Mouse (Mus musculus) liver, embryonic 15.5 days (tissue): Measurements from ENCODE around the gene Olfr323. TPM values are rescaled to one million over a fixed set of nuclear protein-coding genes. Genes with fewer than 3 reads are reported as not detected.
A peak's percentile ranks its signal among the peaks of the same experiment; 100 is the strongest.

Experiments used
- ATAC-seq: fragments of 200-750 bp; cut with Nextera tagmentation; 2 replicates; pipeline ENCODE4 v1.8.0; 2017; ENCODE audit warnings: moderate number of reproducible peaks, mild to moderate bottlenecking, moderate library complexity; ENCODE audit not compliant: insufficient read depth
- H3K27ac ChIP-seq: fragments of 300-500 bp; sonication (generic); replicated peaks from 2 replicates; pipeline ENCODE4 v1.5.1; 2015; ENCODE audit warnings: mild to moderate bottlenecking, inconsistent platforms
- H3K27me3 ChIP-seq: fragments of 300-500 bp; sonication (generic); 2 replicates; pipeline ENCODE4 v1.6.1; 2015; ENCODE audit warnings: mild to moderate bottlenecking, inconsistent platforms
- H3K36me3 ChIP-seq: fragments of 300-500 bp; sonication (generic); replicated peaks from 2 replicates; pipeline ENCODE4 v1.6.1; 2015; ENCODE audit warnings: moderate library complexity, mild to moderate bottlenecking, inconsistent platforms
- H3K4me1 ChIP-seq: fragments of 300-500 bp; sonication (generic); replicated peaks from 2 replicates; pipeline ENCODE4 v1.6.1; 2015; ENCODE audit warnings: inconsistent platforms
- H3K4me2 ChIP-seq: fragments of 300-500 bp; sonication (generic); 2 replicates; pipeline ENCODE4 v1.6.1; 2015; ENCODE audit warnings: moderate library complexity, mild to moderate bottlenecking, inconsistent platforms
- H3K4me3 ChIP-seq: fragments of 300-500 bp; sonication (generic); replicated peaks from 2 replicates; pipeline ENCODE4 v1.5.1; 2015; ENCODE audit warnings: mild to moderate bottlenecking, inconsistent platforms
- H3K9ac ChIP-seq: fragments of 300-500 bp; sonication (generic); 2 replicates; pipeline ENCODE4 v1.6.1; 2015; ENCODE audit warnings: moderate library complexity, mild to moderate bottlenecking, inconsistent platforms
- H3K9me3 ChIP-seq: fragments of 300-500 bp; sonication (generic); replicated peaks from 2 replicates; pipeline ENCODE4 v1.6.1; 2016; ENCODE audit warnings: inconsistent platforms
- WGBS: fragments of 180-500 bp; shearing (Covaris S2); methylation state at CpG from one replicate; pipeline ENCODE4 v1.1.7; 2015; ENCODE audit warnings: mixed read lengths; ENCODE audit not compliant: insufficient replicate concordance; 5-methylcytosine and 5-hydroxymethylcytosine counted together
- polyA plus RNA-seq: library from polyadenylated mRNA; unstranded; fragments of >200 nt; fragmentation: Nextera tagmentation; extraction: Ambion mirVana; gene quantifications from 2 replicates; pipeline ENCODE4 v1.2.1, GENCODE M21; 2015

Gene Olfr323
- polyA plus RNA-seq: not detected in 2 replicates

DNA sequence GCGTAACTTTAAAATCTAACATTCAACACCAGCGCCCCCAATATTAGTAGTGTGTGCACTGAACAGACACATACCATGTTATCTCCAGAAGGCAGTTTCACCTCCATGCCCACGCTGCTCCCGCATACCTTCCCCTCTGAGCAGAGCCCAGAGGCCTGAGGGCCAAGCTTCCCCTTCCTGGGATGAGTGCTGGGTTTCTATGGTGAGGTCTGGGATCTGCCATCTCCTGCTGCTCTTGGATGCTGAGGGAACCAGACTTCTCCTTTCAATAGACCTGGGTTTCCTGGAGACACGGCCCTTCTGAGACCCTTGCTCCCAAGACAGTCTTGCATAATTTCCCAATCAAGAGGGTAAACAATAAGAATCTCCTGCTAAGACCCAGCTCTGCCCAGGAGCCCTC lies at the start of gene Olfr323:
Gene Olfr323 (minus strand): TSS at position 101 of the 400 bp plus-strand sequence.
- 52% methylated on average over 5 of the region's 5 CpGs for WGBS
- ATAC-seq: no peak

DNA sequence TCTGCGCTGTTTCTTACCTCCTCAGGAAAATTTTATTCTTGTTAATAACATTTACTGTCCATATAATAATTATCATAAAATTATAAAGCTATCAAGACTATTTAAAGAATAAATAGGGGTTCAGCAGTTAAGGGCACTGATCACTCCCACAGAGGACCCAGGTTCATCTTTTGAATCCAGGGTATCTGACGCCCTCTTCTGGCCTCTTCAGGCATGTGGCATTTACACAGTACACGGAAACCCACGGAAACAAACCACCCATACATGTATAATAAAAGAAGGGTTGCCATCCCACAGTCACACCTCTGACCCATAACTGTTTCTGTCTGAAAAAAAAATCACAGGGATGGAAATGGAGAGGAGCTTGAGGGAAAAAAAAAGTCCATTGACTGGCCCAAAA lies 41.5 kb upstream of the Olfr323 start:
- no peaks in the 10 kb centered on the region for H3K9me3 ChIP-seq
- H3K27ac ChIP-seq: no peak overlapping the region
- H3K27me3 ChIP-seq: no peaks in the 10 kb centered on the region
- no peak overlapping the region for H3K4me3 ChIP-seq
- 38% methylated on average over 4 of the region's 4 CpGs for whole genome bisulfite sequencing
- H3K4me2 ChIP-seq: no peak overlapping the region
- no peaks in the 10 kb centered on the region for H3K4me1 ChIP-seq
- ATAC-seq: no peak
- H3K36me3 ChIP-seq: no peaks in the 10 kb centered on the region
- H3K9ac ChIP-seq: no peak overlapping the region

More for the DNA sequence above, at the start of gene Olfr323:
- no peaks in the 10 kb centered on the region for H3K27me3 ChIP-seq
- H3K4me2 ChIP-seq: no peak within 1 kb of the TSS
- no peak within 1 kb of the TSS for H3K4me3 ChIP-seq
- no peaks in the 10 kb centered on the region for H3K9me3 ChIP-seq
- no peak within 1 kb of the TSS for H3K9ac ChIP-seq
- H3K4me1 ChIP-seq: no peaks in the 10 kb centered on the region
- no peaks in the 10 kb centered on the region for H3K36me3 ChIP-seq
- H3K27ac ChIP-seq: no peak within 1 kb of the TSS

DNA sequence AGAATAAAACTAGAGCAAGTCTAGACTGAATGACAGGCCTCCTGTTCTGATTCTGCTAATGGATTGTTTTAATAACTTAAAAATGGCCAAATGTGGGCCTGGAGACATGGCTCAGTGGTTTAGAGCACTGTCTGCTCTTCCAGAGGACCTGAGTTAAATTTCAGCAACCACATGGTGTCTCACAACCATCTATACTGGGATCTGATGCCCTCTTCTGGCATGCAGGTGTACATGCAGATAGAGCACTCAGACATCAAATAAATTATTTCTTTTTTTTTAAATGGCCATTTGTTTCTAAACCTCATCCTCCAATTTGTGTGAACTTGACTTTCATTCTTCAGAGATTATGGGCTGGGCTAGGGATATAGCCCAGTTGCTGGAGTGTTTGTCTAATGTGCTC lies 39.0 kb upstream of the Olfr323 start:
- Histone ChIP-seq H3K4me2 (no peak overlapping the region), H3K4me3 (no peak overlapping the region), H3K27me3 (no peaks in the 10 kb centered on the region), H3K27ac (no peak overlapping the region), H3K9me3 (no peaks in the 10 kb centered on the region), H3K4me1 (no peaks in the 10 kb centered on the region), H3K36me3 (no peaks in the 10 kb centered on the region), H3K9ac (no peak overlapping the region)
- no peak for ATAC-seq

DNA sequence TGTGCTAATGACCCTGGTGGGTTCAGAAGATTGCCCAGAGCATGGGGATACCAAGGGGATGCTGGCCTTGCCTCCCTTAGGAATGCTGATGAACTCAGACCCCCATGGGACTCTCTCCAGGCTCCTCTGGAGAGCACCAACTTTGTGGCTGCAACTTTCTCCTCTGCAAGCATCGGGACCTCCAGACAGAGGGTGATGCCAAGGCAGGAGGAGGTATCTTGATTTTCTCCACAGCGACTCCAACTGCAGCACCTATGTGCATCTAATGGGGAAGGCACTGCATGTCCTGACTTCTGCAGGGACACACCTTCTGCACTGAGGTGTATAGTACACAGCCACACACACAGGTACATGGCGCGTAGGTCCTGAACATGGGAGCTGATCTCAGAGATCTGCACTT lies 28.3 kb upstream of the Olfr323 start, which contains the start of gene Olfr322:
Gene Olfr322 (plus strand): TSS at position 187 of the 400 bp plus-strand sequence.
- H3K4me1 ChIP-seq: no peaks in the 10 kb centered on the region
- H3K4me2 ChIP-seq: no peak within 1 kb of the TSS
- H3K9me3 ChIP-seq: no peaks in the 10 kb centered on the region
- H3K4me3 ChIP-seq: no peak within 1 kb of the TSS
- ATAC-seq: no peak
- no peak within 1 kb of the TSS for H3K9ac ChIP-seq
- H3K27me3 ChIP-seq: no peaks in the 10 kb centered on the region
- no peak within 1 kb of the TSS for H3K27ac ChIP-seq
- WGBS: 72% methylated on average over 4 of the region's 4 CpGs
- H3K36me3 ChIP-seq: no peaks in the 10 kb centered on the region

DNA sequence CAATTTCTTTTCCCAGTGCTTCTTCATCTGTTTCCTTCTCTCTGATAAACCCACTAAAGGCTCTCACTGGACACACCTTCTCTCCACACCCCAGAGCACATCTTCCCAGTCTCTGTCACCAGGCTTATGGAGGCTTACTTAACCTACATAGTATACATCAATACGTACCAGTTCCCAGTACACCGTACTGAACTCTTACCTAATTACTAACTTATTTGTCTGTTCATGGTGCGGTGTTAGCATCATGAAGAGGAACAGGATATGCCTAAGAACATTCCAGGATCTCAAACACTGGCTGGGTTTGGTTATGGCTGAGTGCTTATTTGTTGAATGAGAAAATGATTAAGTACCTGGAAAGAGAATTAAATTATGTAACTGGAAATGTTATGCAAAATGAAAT lies 24.9 kb upstream of the Olfr323 start:
- WGBS: 86% methylated on average over 3 of the region's 3 CpGs

DNA sequence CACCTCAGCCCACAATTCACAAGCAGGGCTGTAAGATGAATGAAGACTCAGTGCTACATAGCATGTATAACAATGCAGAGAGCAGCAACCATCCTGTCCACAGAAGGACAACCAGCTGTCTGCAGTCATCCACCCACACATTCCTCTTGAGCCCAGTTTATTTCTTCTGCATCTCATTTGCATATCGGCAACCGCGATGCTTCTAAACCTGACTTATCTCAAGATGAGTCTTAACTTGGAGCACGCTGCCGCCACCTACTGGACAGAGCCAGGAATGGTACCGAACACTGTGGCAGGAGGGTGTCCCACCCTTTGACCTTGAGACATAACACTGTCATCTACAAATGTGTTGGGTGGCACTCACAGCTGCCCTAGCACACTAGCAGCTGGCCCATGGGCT lies 13.0 kb upstream of the Olfr323 start:
- Histone ChIP-seq H3K9ac (peak overlapping the region; percentile 47; the same call in 1 of the 2 replicates), H3K9me3 (no peaks in the 10 kb centered on the region), H3K4me3 (peak overlapping the region; percentile 75), H3K4me1 (peaks cover 41% of the 10 kb centered on the region), H3K27ac (peak overlapping the region; percentile 99), H3K27me3 (0 out of 2 replicates have a peak, but pooled peaks cover 9% of the 10 kb centered on the region), H3K36me3 (peaks cover 55% of the 10 kb centered on the region), H3K4me2 (peak overlapping the region; percentile 79)
- ATAC-seq: no peak
- WGBS: 20% methylated on average over 6 of the region's 6 CpGs

More for the DNA sequence above, 24.9 kb upstream of the Olfr323 start:
- Histone ChIP-seq H3K27me3 (no peaks in the 10 kb centered on the region), H3K4me2 (no peak overlapping the region), H3K4me3 (no peak overlapping the region), H3K4me1 (no peaks in the 10 kb centered on the region), H3K36me3 (peaks cover 28% of the 10 kb centered on the region), H3K9ac (no peak overlapping the region), H3K27ac (no peak overlapping the region), H3K9me3 (no peaks in the 10 kb centered on the region)
- ATAC-seq: no peak

DNA sequence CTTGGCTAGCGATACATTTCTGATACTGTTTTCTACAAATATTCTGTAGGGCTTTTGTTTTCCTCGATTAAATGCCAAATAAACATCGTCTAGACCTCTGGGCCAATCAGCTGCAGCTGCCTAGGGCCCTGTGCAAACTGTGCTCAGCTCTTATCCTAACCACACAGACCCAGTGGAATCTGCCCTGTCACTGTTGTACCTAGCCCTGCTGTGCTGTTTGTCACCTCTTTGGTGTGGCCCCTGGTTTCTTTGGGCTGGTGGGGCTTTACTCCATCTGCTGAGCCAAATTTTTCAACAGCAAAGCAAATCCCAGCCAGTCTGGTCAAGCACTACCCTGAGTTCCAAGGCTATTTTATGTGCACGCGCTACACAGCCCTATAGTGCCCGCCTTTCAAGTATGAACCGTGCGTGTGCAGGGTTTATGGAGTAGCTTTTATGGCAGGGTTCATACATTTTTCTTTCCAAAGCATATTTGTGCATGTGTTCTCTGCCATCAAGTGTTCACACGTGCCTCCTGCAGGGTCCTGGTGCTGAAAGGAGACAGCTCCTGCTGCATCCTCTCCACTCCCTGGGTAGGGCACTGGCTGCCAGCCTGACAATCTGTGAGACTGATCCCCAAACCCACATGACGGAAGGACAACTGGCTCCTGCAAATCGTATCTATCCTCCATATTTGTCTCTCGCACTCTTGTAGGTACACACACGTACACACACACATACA lies 11.5 kb upstream of the Olfr323 start:
- 29% methylated on average over 13 of the region's 13 CpGs for WGBS
- H3K36me3 ChIP-seq: peaks cover 39% of the 10 kb centered on the region
- peaks cover 50% of the 10 kb centered on the region for H3K4me1 ChIP-seq
- H3K4me3 ChIP-seq: peak overlapping the region; percentile 75
- peaks cover 11% of the 10 kb centered on the region; the same call in 1 of the 2 replicates for H3K27me3 ChIP-seq
- peak overlapping the region; percentile 79 for H3K4me2 ChIP-seq
- no peaks in the 10 kb centered on the region for H3K9me3 ChIP-seq
- ATAC-seq: peak; percentile 98
- H3K9ac ChIP-seq: peak overlapping the region; percentile 94
- H3K27ac ChIP-seq: peak overlapping the region; percentile 99

GRCm38 (mm10) chr11:58641057-58641456 lies 10.8 kb upstream of the Olfr323 start:
- WGBS: 5% methylated on average over 14 of the region's 14 CpGs
- peak overlapping the region; percentile 75 for H3K4me3 ChIP-seq
- H3K9me3 ChIP-seq: no peaks in the 10 kb centered on the region
- H3K27ac ChIP-seq: peak overlapping the region; percentile 99
- peaks cover 53% of the 10 kb centered on the region for H3K4me1 ChIP-seq
- peak overlapping the region; percentile 94 for H3K9ac ChIP-seq
- peaks cover 11% of the 10 kb centered on the region; the same call in 1 of the 2 replicates for H3K27me3 ChIP-seq
- peak; percentile 81 for ATAC-seq
- H3K4me2 ChIP-seq: peak overlapping the region; percentile 79
- peaks cover 32% of the 10 kb centered on the region for H3K36me3 ChIP-seq

GRCm38 (mm10) chr11:58640272-58640867 lies 10.1 kb upstream of the Olfr323 start, which contains the start of gene Trim58:
Gene Trim58, plus strand, starts transcription at chr11:58640465.
- H3K9ac ChIP-seq: peak within 1 kb of the TSS; percentile 94
- H3K27me3 ChIP-seq: peaks cover 11% of the 10 kb centered on the region; the same call in 1 of the 2 replicates
- peak; percentile 32 for ATAC-seq
- no peaks in the 10 kb centered on the region for H3K9me3 ChIP-seq
- peak within 1 kb of the TSS; percentile 99 for H3K27ac ChIP-seq
- H3K36me3 ChIP-seq: peaks cover 25% of the 10 kb centered on the region
- 1% methylated on average over 34 of the region's 34 CpGs for whole genome bisulfite sequencing
- H3K4me1 ChIP-seq: peaks cover 56% of the 10 kb centered on the region
- H3K4me3 ChIP-seq: peak within 1 kb of the TSS; percentile 75
- H3K4me2 ChIP-seq: peak within 1 kb of the TSS; percentile 79

DNA sequence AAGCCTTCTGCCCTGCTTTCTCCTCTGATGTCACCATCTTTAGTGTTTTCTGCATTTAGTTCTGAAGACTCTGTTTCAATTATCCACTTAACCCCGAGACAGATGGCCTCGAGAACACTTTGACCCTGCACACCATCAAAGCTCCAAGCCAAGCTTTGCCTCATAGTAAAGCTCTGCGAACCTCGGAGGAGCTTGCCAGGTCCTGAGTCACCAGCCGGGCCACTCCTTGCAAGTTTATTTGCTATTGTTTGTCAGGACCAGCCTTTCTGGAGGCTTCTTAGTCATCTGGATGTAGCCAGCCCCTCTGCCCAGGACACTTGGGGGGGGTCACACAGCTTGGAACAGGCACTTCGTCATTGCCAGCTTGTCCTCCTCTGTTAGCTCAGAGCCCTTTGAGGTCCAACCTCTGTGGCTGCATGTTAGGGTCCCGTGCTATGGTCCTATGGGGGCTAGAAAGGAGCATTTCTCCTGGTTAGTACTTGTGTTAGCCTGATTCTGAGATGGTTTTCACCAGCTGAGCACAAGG lies 7.9 kb upstream of the Olfr323 start:
- 72% methylated on average over 7 of the region's 7 CpGs for WGBS
- no peak for ATAC-seq
- Histone ChIP-seq H3K4me1 (peaks cover 51% of the 10 kb centered on the region), H3K27me3 (peaks cover 11% of the 10 kb centered on the region; the same call in 1 of the 2 replicates), H3K4me3 (no peak overlapping the region), H3K27ac (peak overlapping the region; percentile 99; the same call in 1 of the 2 replicates), H3K4me2 (no peak overlapping the region), H3K36me3 (peaks cover 6% of the 10 kb centered on the region), H3K9me3 (no peaks in the 10 kb centered on the region), H3K9ac (no peak overlapping the region)

DNA sequence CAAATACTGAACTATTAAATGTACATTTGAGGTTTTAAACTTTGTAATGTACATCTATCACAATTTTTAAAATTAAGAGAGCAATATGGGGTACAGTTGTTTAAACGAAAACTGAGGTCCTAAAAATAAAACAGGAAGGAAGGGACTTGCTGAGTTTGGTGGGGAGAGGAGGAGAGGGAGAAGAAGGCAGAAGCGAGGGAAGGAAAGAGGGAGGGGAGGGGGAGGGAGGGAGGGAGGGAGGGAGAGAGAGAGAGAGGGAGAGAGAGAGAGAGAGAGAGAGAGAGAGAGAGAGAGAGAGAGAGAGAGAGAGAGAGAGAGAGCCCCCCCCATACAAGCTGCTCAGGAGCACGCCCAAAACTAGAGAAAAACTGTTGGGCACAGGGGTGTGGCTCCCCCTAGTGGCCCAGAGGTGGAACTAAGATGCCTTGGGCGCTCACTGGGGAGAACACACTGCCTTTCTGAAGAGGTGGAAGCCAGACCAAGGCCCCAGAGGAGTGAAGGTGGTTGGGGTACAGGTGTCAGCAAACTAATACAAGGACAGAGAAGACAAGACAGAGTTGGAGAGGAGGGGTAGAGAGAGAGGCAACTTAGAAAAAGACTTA lies 6.2 kb upstream of the Olfr323 start:
- Histone ChIP-seq H3K9ac (peak overlapping the region; percentile 27; the same call in 1 of the 2 replicates), H3K4me1 (peaks cover 38% of the 10 kb centered on the region), H3K9me3 (no peaks in the 10 kb centered on the region), H3K36me3 (no peaks in the 10 kb centered on the region), H3K4me3 (no peak overlapping the region), H3K4me2 (no peak overlapping the region), H3K27ac (no peak overlapping the region), H3K27me3 (peaks cover 11% of the 10 kb centered on the region; the same call in 1 of the 2 replicates)
- WGBS: 10% methylated on average over 3 of the region's 4 CpGs
- no peak for ATAC-seq
